Mouse (Mus musculus): ENCODE results near the gene Lat. TPM values are rescaled to one million over a fixed set of nuclear protein-coding genes. Genes with fewer than 3 reads are reported as not detected.
"Not testable (repeated sequence)": the region's sequence is repeated elsewhere in the genome, so short reads cannot be mapped to it uniquely, and the experiment has no call there.

Gene Lat
- polyA plus RNA-seq, 1 experiment from 2014 or later: 9.0 TPM

DNA sequence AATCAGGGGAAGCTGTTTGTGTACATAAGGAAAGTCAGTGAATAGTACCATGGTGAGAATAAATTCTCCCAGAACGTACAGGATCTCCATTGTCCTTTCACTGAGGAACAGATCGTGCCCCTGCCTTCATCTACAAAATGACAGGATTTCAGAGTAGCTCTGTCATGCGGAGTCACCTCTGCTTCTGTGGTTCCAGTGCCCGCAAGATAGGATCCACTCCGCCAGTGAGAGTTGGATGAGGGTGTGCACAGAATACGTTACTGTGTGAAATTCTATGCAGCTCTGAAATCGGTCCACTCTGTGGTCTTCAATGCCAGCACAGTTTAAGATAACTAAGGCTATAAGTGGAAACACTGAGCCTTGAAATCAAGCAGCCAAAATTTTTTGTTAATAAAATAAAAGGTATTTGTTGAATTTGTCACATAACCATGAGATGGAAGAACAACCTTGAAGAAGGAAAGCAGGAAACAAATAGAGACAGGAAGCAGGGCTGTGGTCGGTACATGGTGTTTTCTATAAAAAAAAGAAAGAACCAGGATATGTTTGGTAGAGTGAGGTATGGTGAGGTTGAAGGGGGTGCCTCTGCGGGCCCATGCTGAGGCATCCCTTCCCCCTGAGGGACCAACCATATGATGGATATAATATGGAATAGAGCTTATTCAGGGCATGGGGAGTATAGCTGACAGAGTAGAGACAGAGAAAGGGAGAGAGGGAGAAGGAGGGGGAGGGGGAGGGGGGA lies 39.3 kb downstream of the Lat start:
- Histone ChIP-seq H3K27ac (no peak overlapping the region), H3K9ac (no peak overlapping the region), H3K4me1 (no peaks in the 10 kb centered on the region), H3K9me3 (no peaks in the 10 kb centered on the region), H3K4me3 (no peak overlapping the region), H3K27me3 (no peaks in the 10 kb centered on the region), H3K36me3 (no peaks in the 10 kb centered on the region), H3K4me2 (no peak overlapping the region)
- ATAC-seq (ENCODE audit: borderline replicate concordance, extremely low read depth, low FRiP score, low TSS enrichment): no peak
- 76% methylated on average over 9 of the region's 9 CpGs for WGBS

DNA sequence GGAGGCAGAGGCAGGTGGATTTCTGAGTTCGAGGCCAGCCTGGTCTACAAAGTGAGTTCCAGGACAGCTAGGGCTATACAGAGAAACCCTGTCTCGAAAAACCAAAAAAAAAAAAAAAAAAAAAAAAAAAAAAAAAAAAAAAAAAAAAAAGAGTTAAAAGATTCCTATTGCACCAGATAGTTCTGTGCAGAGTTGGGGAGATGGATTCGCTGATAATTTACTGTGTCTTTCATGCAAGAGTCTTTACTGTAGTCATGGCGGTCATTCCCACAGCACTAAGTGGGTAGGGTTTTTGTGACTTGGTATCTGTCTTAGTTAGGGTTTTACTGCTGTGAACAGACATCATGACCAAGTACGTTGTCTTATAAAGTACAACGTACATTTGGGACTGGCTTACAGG lies 40.5 kb downstream of the Lat start:
- not testable (repeated sequence) for H3K9ac ChIP-seq; H3K4me2 ChIP-seq; H3K9me3 ChIP-seq; H3K4me1 ChIP-seq; H3K27me3 ChIP-seq; ATAC-seq (ENCODE audit: borderline replicate concordance, extremely low read depth, low FRiP score, low TSS enrichment); H3K36me3 ChIP-seq; H3K27ac ChIP-seq; H3K4me3 ChIP-seq
- WGBS: 87% methylated on average over 5 of the region's 6 CpGs

DNA sequence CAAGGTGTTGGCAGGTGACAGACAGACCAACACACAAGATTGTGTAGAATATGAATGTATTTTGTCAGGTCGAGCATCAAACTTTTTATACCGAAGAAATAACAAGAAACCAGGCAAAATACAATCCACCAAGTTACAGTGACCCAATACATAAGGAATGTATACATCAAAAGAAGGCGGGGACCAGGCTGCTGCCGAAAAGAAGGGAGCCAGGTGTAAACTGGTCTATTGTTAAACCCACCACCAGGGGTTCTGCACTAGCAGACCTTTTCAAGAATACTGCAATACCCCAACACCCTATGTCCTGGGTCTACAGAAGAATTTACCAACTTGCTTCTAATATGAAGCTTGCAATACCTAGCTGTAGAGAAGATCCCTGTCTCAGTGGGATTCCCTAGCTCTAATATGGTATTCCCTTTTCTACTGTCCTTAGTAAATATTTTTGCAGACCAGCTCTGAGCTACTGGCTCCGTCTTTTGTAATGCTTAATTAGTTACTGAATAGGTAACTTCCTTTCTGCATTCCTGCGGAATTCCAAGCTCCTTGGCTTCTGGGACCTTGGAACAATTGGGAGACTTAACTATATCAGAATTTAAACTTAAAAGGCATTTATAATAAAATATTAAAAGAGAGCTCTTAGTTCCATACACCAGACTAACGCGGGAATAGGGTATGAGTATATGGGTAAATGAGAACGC lies 43.6 kb downstream of the Lat start:
- not testable (repeated sequence) for ATAC-seq (ENCODE audit: borderline replicate concordance, extremely low read depth, low FRiP score, low TSS enrichment); H3K27me3 ChIP-seq; H3K9ac ChIP-seq; H3K27ac ChIP-seq; H3K4me2 ChIP-seq; H3K9me3 ChIP-seq; H3K36me3 ChIP-seq; H3K4me3 ChIP-seq; H3K4me1 ChIP-seq
- 18% methylated on average over 9 of the region's 9 CpGs for WGBS

DNA sequence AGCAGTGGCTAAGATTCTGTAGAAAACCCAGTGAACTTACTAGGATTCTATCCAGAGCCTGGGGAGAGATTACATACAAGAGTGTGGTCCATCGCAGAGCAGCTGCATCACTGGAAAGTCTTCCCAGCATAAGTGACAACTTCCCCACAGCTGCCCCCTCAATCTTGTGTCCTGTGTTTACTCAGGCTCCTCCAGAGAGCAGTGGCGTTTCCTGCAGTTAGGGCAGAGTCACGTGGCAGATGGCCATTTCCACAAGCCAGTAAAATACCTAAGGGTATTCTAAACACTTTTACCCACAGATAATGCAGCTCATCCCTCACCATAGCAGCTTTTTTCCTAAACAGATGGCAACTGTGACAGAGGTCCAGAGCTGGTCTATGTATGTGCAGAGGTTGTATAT lies 44.6 kb downstream of the Lat start:
- H3K4me1 ChIP-seq: no peaks in the 10 kb centered on the region
- no peak overlapping the region for H3K9ac ChIP-seq
- ATAC-seq (ENCODE audit: borderline replicate concordance, extremely low read depth, low FRiP score, low TSS enrichment): no peak
- 13% methylated on average over 3 of the region's 3 CpGs for WGBS
- no peaks in the 10 kb centered on the region for H3K27me3 ChIP-seq
- no peak overlapping the region for H3K27ac ChIP-seq
- no peak overlapping the region for H3K4me3 ChIP-seq
- H3K36me3 ChIP-seq: no peaks in the 10 kb centered on the region
- H3K4me2 ChIP-seq: no peak overlapping the region
- no peaks in the 10 kb centered on the region for H3K9me3 ChIP-seq

DNA sequence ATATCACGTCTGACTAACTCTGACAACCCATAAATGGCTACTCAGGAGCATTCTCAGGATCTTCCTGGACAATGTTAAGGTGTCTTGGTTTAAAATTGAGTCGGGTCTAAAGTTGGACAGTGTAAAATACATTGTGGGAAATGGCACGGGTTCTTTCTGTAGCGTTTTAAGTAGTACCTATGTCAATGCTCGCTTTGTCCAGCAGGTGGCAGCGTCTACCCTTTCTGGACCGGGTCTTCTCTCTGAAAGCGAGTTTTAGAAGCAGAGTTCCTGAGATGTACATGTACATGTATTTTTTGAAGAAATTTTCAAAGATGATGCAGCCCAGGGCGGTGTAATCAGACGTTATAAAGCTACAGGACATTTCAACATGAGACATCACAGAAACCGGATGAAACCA lies 45.6 kb downstream of the Lat start:
- Histone ChIP-seq H3K4me2 (no peak overlapping the region), H3K27ac (no peak overlapping the region), H3K4me1 (no peaks in the 10 kb centered on the region), H3K27me3 (no peaks in the 10 kb centered on the region), H3K4me3 (no peak overlapping the region), H3K9me3 (no peaks in the 10 kb centered on the region), H3K36me3 (no peaks in the 10 kb centered on the region), H3K9ac (no peak overlapping the region)
- ATAC-seq (ENCODE audit: borderline replicate concordance, extremely low read depth, low FRiP score, low TSS enrichment): no peak
- 8% methylated on average over 11 of the region's 11 CpGs for WGBS

DNA sequence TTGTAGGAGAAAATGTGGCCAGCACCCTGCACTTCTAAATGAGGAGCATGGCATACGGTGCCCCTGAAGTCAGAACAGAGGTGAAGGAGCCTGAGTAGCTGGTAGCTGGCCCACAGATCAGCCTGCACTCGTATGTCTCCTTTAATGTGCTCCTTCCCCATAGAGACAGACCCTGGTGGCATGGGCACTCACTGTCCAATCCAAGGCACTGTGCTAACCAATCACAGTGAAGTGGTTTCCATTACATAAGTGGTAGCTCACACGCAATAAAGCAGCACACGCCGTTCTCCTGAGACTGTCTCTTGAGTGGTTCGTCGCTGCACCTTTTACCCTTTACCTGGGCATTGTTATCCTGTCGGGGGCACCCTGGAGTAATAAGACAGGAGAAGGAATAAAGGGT lies 55.1 kb downstream of the Lat start:
- Histone ChIP-seq H3K36me3 (no peaks in the 10 kb centered on the region), H3K4me2 (no peak overlapping the region), H3K4me1 (no peaks in the 10 kb centered on the region), H3K27me3 (no peaks in the 10 kb centered on the region), H3K9me3 (no peaks in the 10 kb centered on the region), H3K9ac (no peak overlapping the region), H3K4me3 (no peak overlapping the region), H3K27ac (no peak overlapping the region)
- ATAC-seq (ENCODE audit: borderline replicate concordance, extremely low read depth, low FRiP score, low TSS enrichment): no peak
- WGBS: 55% methylated on average over 8 of the region's 8 CpGs

Small RNAs within 50 kb of the gene (microRNA-seq; reads per million reads assigned to microRNA genes)
- gene Mir7058: not detected

Other genes with a start within 250 kb of the Lat start
- 39.4 and 44.5 TPM in 2 replicates for gene Xpo6, start 169.1 kb downstream of the Lat start, polyA plus RNA-seq (2015; fragmentation: Nextera tagmentation; extraction: Ambion mirVana)
- 28.7 and 32.3 TPM in 2 replicates for gene Sbk1, start 97.0 kb downstream of the Lat start, polyA plus RNA-seq (2015; fragmentation: Nextera tagmentation; extraction: Ambion mirVana)
- gene Spns1, start 7.9 kb upstream of the Lat start, polyA plus RNA-seq (2015; fragmentation: Nextera tagmentation; extraction: Ambion mirVana): 52.3 and 53.2 TPM in 2 replicates
- gene Nfatc2ip, start 27.2 kb upstream of the Lat start, polyA plus RNA-seq (2015; fragmentation: Nextera tagmentation; extraction: Ambion mirVana): 3.1 and 3.3 TPM in 2 replicates
- gene Cd19, start 45.3 kb upstream of the Lat start, polyA plus RNA-seq (2015; fragmentation: Nextera tagmentation; extraction: Ambion mirVana): not detected in 2 replicates
- gene Rabep2, start 59.2 kb upstream of the Lat start, polyA plus RNA-seq (2015; fragmentation: Nextera tagmentation; extraction: Ambion mirVana): 35.4 and 37.6 TPM in 2 replicates
- 1.3 and 2.8 TPM in 2 replicates for gene Atp2a1, start 93.5 kb upstream of the Lat start, polyA plus RNA-seq (2015; fragmentation: Nextera tagmentation; extraction: Ambion mirVana)
- 45.6 and 46.8 TPM in 2 replicates for gene Sh2b1, start 105.9 kb upstream of the Lat start, polyA plus RNA-seq (2015; fragmentation: Nextera tagmentation; extraction: Ambion mirVana)
- 125 and 127 TPM in 2 replicates for gene Tufm, start 117.8 kb upstream of the Lat start, polyA plus RNA-seq (2015; fragmentation: Nextera tagmentation; extraction: Ambion mirVana)
- gene Atxn2l, start 133.9 kb upstream of the Lat start, polyA plus RNA-seq (2015; fragmentation: Nextera tagmentation; extraction: Ambion mirVana): 47.7 and 54.1 TPM in 2 replicates
- gene Eif3c, start 196.8 kb upstream of the Lat start, polyA plus RNA-seq (2015; fragmentation: Nextera tagmentation; extraction: Ambion mirVana): 176 and 186 TPM in 2 replicates
- gene Apobr, start 215.4 kb upstream of the Lat start, polyA plus RNA-seq (2015; fragmentation: Nextera tagmentation; extraction: Ambion mirVana): 1.1 and 1.5 TPM in 2 replicates
- gene Cln3, start 216.2 kb upstream of the Lat start, polyA plus RNA-seq (2015; fragmentation: Nextera tagmentation; extraction: Ambion mirVana): 27.7 and 27.9 TPM in 2 replicates
- gene Il27, start 225.4 kb upstream of the Lat start, polyA plus RNA-seq (2015; fragmentation: Nextera tagmentation; extraction: Ambion mirVana): not detected in 2 replicates

All from lung, embryonic 15.5 days (tissue).